ENCODE assay signal across 11 mouse cellular contexts in the genomic region with DNA sequence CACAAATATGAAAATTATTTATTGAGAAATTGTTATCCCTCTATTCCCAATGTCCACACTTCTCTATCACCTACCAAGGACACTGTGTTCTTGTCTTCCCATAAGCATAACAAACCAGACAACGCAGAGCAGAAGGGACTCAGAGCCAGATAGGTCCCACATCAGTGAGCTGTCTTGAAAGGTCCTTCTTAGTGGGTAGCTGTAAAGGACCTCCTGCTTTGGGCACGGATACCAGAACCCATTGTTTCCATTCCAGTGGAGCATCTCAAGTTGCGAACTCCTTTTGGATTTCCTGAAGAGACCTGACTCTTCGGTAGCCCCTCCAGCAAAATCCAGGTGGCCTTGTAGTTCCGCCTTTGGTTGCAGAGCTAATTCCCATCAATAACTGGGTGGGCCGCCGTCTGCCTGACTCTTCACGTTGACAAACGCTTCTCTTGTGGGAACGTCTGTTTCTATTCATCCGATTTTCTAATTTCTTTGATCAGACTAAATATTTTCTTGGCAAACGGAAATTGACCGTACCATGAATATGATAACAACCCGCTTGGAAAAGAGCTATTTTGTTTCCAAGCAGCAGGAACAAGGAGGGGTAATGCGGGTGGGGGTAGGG. TPM values are rescaled to one million over a fixed set of nuclear protein-coding genes. Genes with fewer than 3 reads are reported as not detected.
DNase-seq lines count a peak whose midpoint lies in the region; ATAC-seq and TF ChIP-seq lines count a peak whose summit lies in the region.
"Had no signal": no experiment of that assay in that cellular context is flagged by ENCODE, and none has a peak within 500 bp of the region (broad histone marks: within the 10 kb centered on the region; RNA-seq: fewer than 3 reads in every experiment).

No protein-coding gene starts in this region.

- 29% methylated on average over 15 of the region's 15 CpGs for WGBS in kidney, postnatal 0 days
- 5% methylated on average over 15 of the region's 15 CpGs for WGBS in embryonic facial prominence, embryonic 11.5 days

- no peak for TF ChIP-seq POLR2A in myocyte (IDR thresholded peaks at IDR 0.05; ENCODE audit: insufficient read length, low read depth)

- H3K4me3 ChIP-seq in gastrocnemius, adult 2 months: peak overlapping the region; percentile 80
- H3K4me3 ChIP-seq in kidney, postnatal 0 days (replicated peaks; ENCODE audit: low read depth, low read length): no peak overlapping the region
- H3K4me3 ChIP-seq in embryonic facial prominence, embryonic 11.5 days (ENCODE audit: low read depth, low read length): peak overlapping the region; percentile 37
- peak overlapping the region; percentile 85 for H3K4me3 ChIP-seq in myocyte

- H3K27me3 ChIP-seq in kidney, postnatal 0 days (ENCODE audit: insufficient read depth, low read length): peaks cover 51% of the 10 kb centered on the region
- peaks cover 4% of the 10 kb centered on the region; the same call in 1 of the 2 replicates for H3K27me3 ChIP-seq in embryonic facial prominence, embryonic 11.5 days (ENCODE audit: control insufficient read depth, insufficient read depth, low read length)
- no peaks in the 10 kb centered on the region for H3K27me3 ChIP-seq in myocyte (ENCODE audit: control insufficient read depth, insufficient read depth, insufficient read length)

- no peaks in the 10 kb centered on the region for H3K36me3 ChIP-seq in kidney, postnatal 0 days (ENCODE audit: insufficient read depth, low read length)
- no peaks in the 10 kb centered on the region for H3K36me3 ChIP-seq in embryonic facial prominence, embryonic 11.5 days (replicated peaks; ENCODE audit: control insufficient read depth, insufficient read depth, low read depth, low read length)
- no peaks in the 10 kb centered on the region for H3K36me3 ChIP-seq in myocyte (ENCODE audit: control insufficient read depth, insufficient read depth)
- H3K36me3 ChIP-seq: forebrain, embryonic 15.5 days; intestine, embryonic 15.5 days had no signal

- H3K9ac ChIP-seq in kidney, postnatal 0 days (ENCODE audit: low read depth, low read length): no peak overlapping the region
- H3K9ac ChIP-seq in embryonic facial prominence, embryonic 11.5 days (replicated peaks; ENCODE audit: low read length): peak overlapping the region; percentile 65; the same call in 1 of the 2 replicates
- H3K9ac ChIP-seq: forebrain, embryonic 15.5 days had no signal

- no peak for TF ChIP-seq CTCF in gastrocnemius, adult 2 months (IDR thresholded peaks at IDR 0.05)
- TF ChIP-seq CTCF in kidney, postnatal 0 days (IDR thresholded peaks at IDR 0.05; ENCODE audit: low read depth): no peak

- H3K9me3 ChIP-seq in kidney, postnatal 0 days (replicated peaks; ENCODE audit: low read length): no peaks in the 10 kb centered on the region
- no peaks in the 10 kb centered on the region for H3K9me3 ChIP-seq in embryonic facial prominence, embryonic 11.5 days (replicated peaks; ENCODE audit: control insufficient read depth, low read length)
- H3K9me3 ChIP-seq: forebrain, embryonic 15.5 days; intestine, embryonic 15.5 days had no signal

- peaks cover 27% of the 10 kb centered on the region for H3K79me2 ChIP-seq in myocyte (ENCODE audit: control insufficient read depth, insufficient read depth)

- H3K4me2 ChIP-seq in kidney, postnatal 0 days (ENCODE audit: low read length): peak overlapping the region; percentile 94
- H3K4me2 ChIP-seq in embryonic facial prominence, embryonic 11.5 days (ENCODE audit: low read depth, low read length): peak overlapping the region; percentile 58
- H3K4me2 ChIP-seq in myocyte (ENCODE audit: low read depth): peak overlapping the region; percentile 84

- ATAC-seq in kidney, postnatal 0 days (replicated peaks; ENCODE audit: low FRiP score, low read depth): no peak
- no peak for ATAC-seq in embryonic facial prominence, embryonic 11.5 days (replicated peaks; ENCODE audit: insufficient number of reproducible peaks, low FRiP score, low TSS enrichment, low read depth)

- H3K4me1 ChIP-seq in kidney, postnatal 0 days (replicated peaks; ENCODE audit: insufficient read depth, low read length): no peaks in the 10 kb centered on the region; the same call in 1 of the 2 replicates
- H3K4me1 ChIP-seq in embryonic facial prominence, embryonic 11.5 days (ENCODE audit: control insufficient read depth, insufficient read depth, low read length): peaks cover 6% of the 10 kb centered on the region

- H3ac ChIP-seq in myocyte (ENCODE audit: control insufficient read depth, insufficient read length): no peak overlapping the region

- no peak for DNase-seq in gastrocnemius, adult 2 months
- no peak for DNase-seq in gastrocnemius, postnatal 10 days
- DNase-seq in kidney, postnatal 0 days (ENCODE audit: low spot score): no peak
- no peak for DNase-seq in kidney, adult 11 months
- DNase-seq in embryonic facial prominence, embryonic 11.5 days (ENCODE audit: low spot score): peak; percentile 74
- DNase-seq in kidney, adult 9 months: no peak
- no peak for DNase-seq in cerebellum, adult 18-20 months
- DNase-seq: right cerebral cortex, adult 18-20 months had no signal

- intact Hi-C loops in gastrocnemius, adult 2 months (cut with DNase I): loop anchor here (2.0 kb wide), 1 partner anchor 58 kb away; the partner anchor contains the start of gene Six4

- H3K27ac ChIP-seq in gastrocnemius, adult 2 months: peak overlapping the region; percentile 98
- no peak overlapping the region for H3K27ac ChIP-seq in kidney, postnatal 0 days
- H3K27ac ChIP-seq in embryonic facial prominence, embryonic 11.5 days (replicated peaks; ENCODE audit: low read depth, low read length): peak overlapping the region; percentile 89
- H3K27ac ChIP-seq: forebrain, embryonic 15.5 days; intestine, embryonic 15.5 days had no signal

TF ChIP-seq in myocyte, 11 proteins besides CTCF, POLR2A, EP300 and RAD21:
- TF ChIP-seq TCF12 (IDR thresholded peaks at IDR 0.05; ENCODE audit: insufficient read depth, poor library complexity, severe bottlenecking) (no peak), REST (IDR thresholded peaks at IDR 0.05; ENCODE audit: insufficient read depth, insufficient read length) (no peak), MYOD1 (IDR thresholded peaks at IDR 0.05; ENCODE audit: control insufficient read depth in 1 of 3, insufficient read length in 2 of 3, low read depth in 2 of 3) (no peak), USF1 (IDR thresholded peaks at IDR 0.05; ENCODE audit: low read depth) (no peak), TCF3 (IDR thresholded peaks at IDR 0.05; ENCODE audit: insufficient read length, low read depth) (no peak), CEBPB (IDR thresholded peaks at IDR 0.05; ENCODE audit: insufficient read depth, poor library complexity, severe bottlenecking) (no peak), MYOG (IDR thresholded peaks at IDR 0.05; ENCODE audit: control insufficient read depth in 1 of 3, insufficient read depth in 1 of 3, insufficient read length in 2 of 3, low read depth in 2 of 3) (no peak), MAX (IDR thresholded peaks at IDR 0.05; ENCODE audit: low read depth) (no peak), POLR2AphosphoS2 (IDR thresholded peaks at IDR 0.05; ENCODE audit: insufficient read length, low read depth) (no peak), E2F4 (IDR thresholded peaks at IDR 0.05; ENCODE audit: insufficient read depth) (no peak), SRF (IDR thresholded peaks at IDR 0.05; ENCODE audit: control insufficient read depth, insufficient read length, low read depth) (no peak)

RNA-seq across cellular contexts. Expression of gene Six1, which starts 1.0 kb away (rescaled TPM):
- 10 to 100 TPM; 59.8 to 68.4 TPM for total RNA-seq in gastrocnemius, adult 2 months (2021)
- 10 to 100 TPM; 38.1 to 44.1 TPM for total RNA-seq in gastrocnemius, postnatal 10 days (2021)
- 0.26 and 0.46 TPM in 2 replicates for polyA plus RNA-seq in kidney, postnatal 0 days (2015; fragmentation: Nextera tagmentation; extraction: Ambion mirVana)
- polyA plus RNA-seq in embryonic facial prominence, embryonic 11.5 days (2014; fragmentation: Nextera tagmentation; extraction: Ambion mirVana): 62.4 and 64.4 TPM in 2 replicates
- 71.7 TPM for polyA plus RNA-seq in myocyte (2012; fragmentation: generic; extraction: Trizol)

RNA-seq across cellular contexts. Expression of gene Six4, which starts 58.6 kb away (rescaled TPM):
- total RNA-seq in gastrocnemius, adult 2 months (2021): 10 to 100 TPM; 15.6 to 18.1 TPM
- total RNA-seq in gastrocnemius, postnatal 10 days (2021): 10 to 100 TPM in 1 of 2 experiments, 1 to 10 TPM in 1; 8.6 to 11.3 TPM
- polyA plus RNA-seq in kidney, postnatal 0 days (2015; fragmentation: Nextera tagmentation; extraction: Ambion mirVana): 2.2 and 2.7 TPM in 2 replicates
- polyA plus RNA-seq in embryonic facial prominence, embryonic 11.5 days (2014; fragmentation: Nextera tagmentation; extraction: Ambion mirVana): 16.9 and 18.1 TPM in 2 replicates
- 4.9 TPM for polyA plus RNA-seq in myocyte (2012; fragmentation: generic; extraction: Trizol)

Comparison
In these comparisons a context has a peak if more than half of its experiments do, and no peak if none do; other contexts are left out.
1. RNA of gene Six1, which starts 1.0 kb away (polyA plus RNA-seq): 71.7 TPM in myocyte (single experiment) and 62.4 to 64.4 TPM in embryonic facial prominence, embryonic 11.5 days; 0.26 to 0.46 TPM in kidney, postnatal 0 days; every median in the first group is over 10 times any median in the second.
2. Peak in every context shown above with its lines, with median percentiles within 50 percentile points of each other: H3K4me2 ChIP-seq.